Mouse (Mus musculus): Measurements from ENCODE around the gene Kat2b.
"Not testable (repeated sequence)": the region's sequence is repeated elsewhere in the genome, so short reads cannot be mapped to it uniquely, and the experiment has no call there.

Gene Kat2b

GRCm38 (mm10) chr17:53566161-53566918, at the start of gene Kat2b:
Kat2b (plus strand) TSS chr17:53566861.
- in situ Hi-C loops (cut with MboI; ENCODE audit: low pct_unique_long_range_greater_than_20kb in 1 of 2, low sequenced_read_pairs in 2 of 2, unreplicated experiment in 1 of 2): no loop called here

- in situ Hi-C loops (cut with MboI; ENCODE audit: low pct_unique_long_range_greater_than_20kb in 1 of 2, low sequenced_read_pairs in 2 of 2, unreplicated experiment in 1 of 2): loop anchor here (10.0 kb wide), 1 partner anchor 315 kb away; no protein-coding TSS in a partner anchor
These were observed 47.3 kb upstream of the Kat2b start for GRCm38 (mm10) chr17:53519364-53519763.

DNA sequence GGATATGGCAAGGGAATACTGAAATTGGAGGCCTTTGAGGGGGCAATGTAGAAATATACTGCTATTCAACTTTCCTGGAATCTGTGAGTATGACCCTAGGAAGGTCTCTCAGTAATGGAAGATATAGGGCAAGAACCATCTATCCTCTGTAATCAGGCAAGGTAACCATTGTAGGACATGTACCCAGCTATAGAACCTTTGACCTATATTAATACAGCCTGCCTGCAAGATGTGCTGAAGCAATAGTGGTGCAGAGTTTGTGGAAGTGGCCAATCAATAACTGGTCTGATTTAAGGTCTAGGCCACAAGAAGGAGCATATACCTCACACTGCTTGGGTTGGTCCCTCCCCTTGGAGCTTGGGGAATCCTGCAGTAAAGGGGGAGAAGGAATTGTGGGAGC, 46.2 kb upstream of the Kat2b start:
- in situ Hi-C loops (cut with MboI; ENCODE audit: low pct_unique_long_range_greater_than_20kb in 1 of 2, low sequenced_read_pairs in 2 of 2, unreplicated experiment in 1 of 2): no loop called here

GRCm38 (mm10) chr17:53528034-53528433, 38.6 kb upstream of the Kat2b start:
- in situ Hi-C loops (cut with MboI; ENCODE audit: low pct_unique_long_range_greater_than_20kb in 1 of 2, low sequenced_read_pairs in 2 of 2, unreplicated experiment in 1 of 2): no loop called here

- in situ Hi-C loops (cut with MboI; ENCODE audit: low pct_unique_long_range_greater_than_20kb in 1 of 2, low sequenced_read_pairs in 2 of 2, unreplicated experiment in 1 of 2): no loop called here
These were observed 35.5 kb upstream of the Kat2b start for GRCm38 (mm10) chr17:53531160-53531559.

GRCm38 (mm10) chr17:53532425-53532824, 34.2 kb upstream of the Kat2b start:
- in situ Hi-C loops (cut with MboI; ENCODE audit: low pct_unique_long_range_greater_than_20kb in 1 of 2, low sequenced_read_pairs in 2 of 2, unreplicated experiment in 1 of 2): no loop called here

DNA sequence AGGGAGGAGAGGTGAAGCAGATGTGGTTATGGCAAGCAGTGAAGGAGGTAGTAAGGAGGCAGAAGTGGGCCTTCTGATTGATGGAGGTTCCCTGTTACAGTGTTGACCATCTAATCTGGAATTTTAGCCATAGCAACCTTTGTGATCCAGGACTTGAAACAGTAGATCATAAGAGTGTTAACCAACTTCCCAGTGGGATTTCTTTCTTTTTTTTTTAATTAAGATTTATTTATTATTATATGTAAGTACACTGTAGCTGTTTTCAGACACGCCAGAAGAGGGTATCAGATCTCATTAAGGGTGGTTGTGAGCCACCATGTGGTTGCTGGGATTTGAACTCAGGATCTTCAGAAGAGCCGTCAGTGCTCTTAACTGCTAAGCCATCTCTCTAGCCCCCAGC, 27.3 kb upstream of the Kat2b start, which contains the start of gene Pp2d1:
Gene Pp2d1 (minus strand): TSS at position 101 of the 400 bp plus-strand sequence.
- in situ Hi-C loops (cut with MboI; ENCODE audit: low pct_unique_long_range_greater_than_20kb in 1 of 2, low sequenced_read_pairs in 2 of 2, unreplicated experiment in 1 of 2): not testable (repeated sequence)

GRCm38 (mm10) chr17:53542536-53542935, 24.1 kb upstream of the Kat2b start:
- in situ Hi-C loops (cut with MboI; ENCODE audit: low pct_unique_long_range_greater_than_20kb in 1 of 2, low sequenced_read_pairs in 2 of 2, unreplicated experiment in 1 of 2): no loop called here

DNA sequence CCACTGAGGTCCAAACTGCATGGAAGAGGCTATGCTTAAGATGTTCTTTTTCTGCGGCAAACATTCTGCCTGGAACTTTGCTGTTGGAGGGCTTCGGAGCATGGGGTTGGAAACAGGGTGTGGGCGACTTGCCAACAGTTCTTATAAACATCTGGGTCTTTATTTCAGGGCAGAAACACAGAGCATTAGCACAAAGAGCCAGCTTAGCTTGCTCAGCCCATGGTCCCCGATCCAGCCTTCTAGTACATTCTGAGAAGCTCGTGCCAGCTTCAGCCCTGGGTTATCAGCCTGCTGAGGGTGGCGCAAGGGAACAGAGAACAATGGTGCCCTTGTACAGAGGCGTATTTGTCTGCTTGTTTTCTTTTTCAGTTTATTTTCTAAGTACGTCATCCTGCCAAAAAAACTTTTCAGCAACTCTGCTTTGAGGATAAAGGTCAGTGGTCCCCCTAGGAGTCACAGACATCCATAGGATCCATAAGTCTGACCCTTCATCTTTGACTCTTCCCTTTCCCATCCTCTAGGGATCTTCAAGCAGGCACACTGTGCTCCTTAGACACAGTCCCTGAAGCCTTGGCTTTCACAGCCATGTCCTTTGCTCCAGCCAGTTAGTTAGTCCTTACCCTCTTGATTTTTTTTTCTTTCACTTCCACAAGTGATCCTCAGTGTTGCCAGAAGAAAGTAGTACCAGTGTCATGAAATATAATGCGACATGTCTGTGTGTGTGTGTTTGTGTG, 22.9 kb upstream of the Kat2b start:
- in situ Hi-C loops (cut with MboI; ENCODE audit: low pct_unique_long_range_greater_than_20kb in 1 of 2, low sequenced_read_pairs in 2 of 2, unreplicated experiment in 1 of 2): no loop called here

DNA sequence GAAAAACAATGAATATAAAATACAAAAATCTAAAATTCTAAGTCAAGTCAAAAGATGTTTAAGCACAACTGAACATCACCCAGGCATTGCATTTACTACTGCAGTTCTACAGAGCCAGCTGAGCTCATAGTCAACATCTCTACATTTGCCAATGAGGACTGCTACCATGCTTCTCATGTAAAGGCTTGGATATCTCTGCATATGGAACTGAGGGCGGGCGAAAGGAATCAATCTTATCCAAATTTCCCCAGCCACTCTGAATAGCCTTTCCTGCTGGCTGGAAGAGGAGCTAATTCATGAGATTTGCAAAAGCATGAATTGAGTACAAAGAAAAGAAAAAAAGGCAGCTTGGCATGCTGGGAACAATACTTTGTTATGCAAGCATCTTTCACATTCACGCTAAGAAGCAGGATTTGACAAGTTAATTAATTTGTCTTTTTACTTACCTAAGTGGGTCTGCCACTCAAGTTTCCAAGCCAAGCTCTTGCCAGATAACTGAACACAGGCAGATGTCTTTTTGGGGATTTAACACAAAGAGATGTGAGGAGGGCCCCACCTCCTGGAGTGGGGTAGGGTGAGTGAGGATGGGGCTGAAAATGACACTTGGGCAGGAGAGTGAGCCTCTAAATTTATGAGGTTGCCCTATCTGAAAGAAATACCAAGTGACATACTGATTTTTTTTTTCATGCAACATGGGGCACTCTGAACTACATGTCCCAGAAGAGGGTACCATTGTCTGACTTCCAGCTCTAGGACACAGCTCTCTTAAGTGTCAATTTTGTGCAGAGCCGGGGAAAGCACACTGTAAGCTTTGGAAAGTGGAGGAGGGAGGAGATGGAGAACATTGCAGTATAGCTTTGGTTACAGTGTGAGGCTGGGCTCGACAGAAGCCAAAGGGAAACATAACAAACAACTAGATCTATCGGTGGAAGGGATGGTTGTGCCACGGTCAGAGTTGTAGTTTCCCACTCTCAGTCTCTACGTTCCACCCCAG, 15.1 kb upstream of the Kat2b start:
- in situ Hi-C loops (cut with MboI; ENCODE audit: low pct_unique_long_range_greater_than_20kb in 1 of 2, low sequenced_read_pairs in 2 of 2, unreplicated experiment in 1 of 2): no loop called here

GRCm38 (mm10) chr17:53554088-53554487, 12.6 kb upstream of the Kat2b start:
- in situ Hi-C loops (cut with MboI; ENCODE audit: low pct_unique_long_range_greater_than_20kb in 1 of 2, low sequenced_read_pairs in 2 of 2, unreplicated experiment in 1 of 2): no loop called here

GRCm38 (mm10) chr17:53554813-53555212, 11.8 kb upstream of the Kat2b start:
- in situ Hi-C loops (cut with MboI; ENCODE audit: low pct_unique_long_range_greater_than_20kb in 1 of 2, low sequenced_read_pairs in 2 of 2, unreplicated experiment in 1 of 2): no loop called here

DNA sequence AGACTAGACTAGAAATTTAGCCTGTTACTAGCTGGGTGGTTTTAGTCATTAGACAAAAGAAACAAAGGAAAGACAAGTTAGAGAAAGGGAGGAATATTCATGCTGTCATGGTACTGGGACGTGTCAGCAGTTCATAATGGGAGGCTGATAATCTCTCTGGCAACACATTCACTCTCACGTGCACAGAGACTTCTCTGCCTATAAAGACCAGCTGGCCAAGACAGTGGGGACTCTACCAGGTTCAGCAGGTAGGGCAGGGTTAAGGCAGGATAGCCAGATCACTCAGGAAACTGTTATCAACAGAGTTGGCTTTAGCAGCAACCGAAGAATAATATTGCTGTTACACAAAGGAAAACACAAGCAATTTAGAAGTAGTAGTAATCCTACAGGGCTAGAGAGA, 9.2 kb upstream of the Kat2b start:
- in situ Hi-C loops (cut with MboI; ENCODE audit: low pct_unique_long_range_greater_than_20kb in 1 of 2, low sequenced_read_pairs in 2 of 2, unreplicated experiment in 1 of 2): no loop called here

DNA sequence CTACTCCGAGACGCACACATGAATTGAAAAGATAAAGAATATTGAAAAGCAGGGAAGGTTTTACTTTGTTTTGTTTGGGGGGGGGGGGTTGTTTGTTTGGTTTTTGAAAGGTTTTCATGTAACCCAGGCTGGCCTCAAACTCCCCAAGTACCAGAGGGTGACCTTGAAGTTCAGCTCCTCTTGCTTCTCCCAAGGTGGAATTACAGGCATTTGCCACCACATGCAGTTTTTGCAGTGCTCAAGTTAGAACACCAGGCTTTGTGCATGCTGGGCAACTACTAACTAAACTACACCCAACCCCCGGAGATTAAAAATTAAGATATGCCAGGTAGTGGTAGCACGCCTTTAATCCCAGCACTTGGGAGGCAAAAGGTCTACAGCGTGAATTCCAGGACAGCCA, 7.0 kb upstream of the Kat2b start:
- in situ Hi-C loops (cut with MboI; ENCODE audit: low pct_unique_long_range_greater_than_20kb in 1 of 2, low sequenced_read_pairs in 2 of 2, unreplicated experiment in 1 of 2): no loop called here

DNA sequence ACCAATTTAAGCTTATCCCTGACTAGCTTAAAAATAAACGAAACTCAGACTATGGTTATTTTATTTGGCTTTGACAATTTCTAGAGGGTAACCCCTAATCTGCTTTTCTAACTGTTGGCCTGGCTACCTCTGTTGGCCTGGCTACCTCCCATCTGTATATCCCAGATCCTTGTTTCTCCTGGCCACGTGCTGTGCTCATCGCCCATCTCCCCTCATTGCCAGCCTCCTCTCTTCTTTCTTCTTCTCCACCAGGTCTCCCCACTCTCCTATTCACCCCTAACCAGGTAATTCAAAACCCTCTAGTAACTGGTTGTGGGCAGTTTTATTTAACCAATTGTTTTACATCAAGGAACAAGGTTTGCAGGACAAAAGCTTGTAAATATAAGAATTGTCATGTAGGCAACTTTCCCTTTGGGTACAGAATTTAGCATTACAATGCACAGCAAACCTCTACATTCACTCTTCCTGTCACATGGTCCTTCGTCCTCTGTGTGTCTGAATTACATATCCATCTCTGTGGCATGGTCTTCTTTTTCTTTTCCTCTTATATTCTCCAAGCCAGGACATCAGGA, 5.1 kb upstream of the Kat2b start:
- in situ Hi-C loops (cut with MboI; ENCODE audit: low pct_unique_long_range_greater_than_20kb in 1 of 2, low sequenced_read_pairs in 2 of 2, unreplicated experiment in 1 of 2): no loop called here

GRCm38 (mm10) chr17:53564837-53565236, 1.8 kb upstream of the Kat2b start:
- in situ Hi-C loops (cut with MboI; ENCODE audit: low pct_unique_long_range_greater_than_20kb in 1 of 2, low sequenced_read_pairs in 2 of 2, unreplicated experiment in 1 of 2): no loop called here

DNA sequence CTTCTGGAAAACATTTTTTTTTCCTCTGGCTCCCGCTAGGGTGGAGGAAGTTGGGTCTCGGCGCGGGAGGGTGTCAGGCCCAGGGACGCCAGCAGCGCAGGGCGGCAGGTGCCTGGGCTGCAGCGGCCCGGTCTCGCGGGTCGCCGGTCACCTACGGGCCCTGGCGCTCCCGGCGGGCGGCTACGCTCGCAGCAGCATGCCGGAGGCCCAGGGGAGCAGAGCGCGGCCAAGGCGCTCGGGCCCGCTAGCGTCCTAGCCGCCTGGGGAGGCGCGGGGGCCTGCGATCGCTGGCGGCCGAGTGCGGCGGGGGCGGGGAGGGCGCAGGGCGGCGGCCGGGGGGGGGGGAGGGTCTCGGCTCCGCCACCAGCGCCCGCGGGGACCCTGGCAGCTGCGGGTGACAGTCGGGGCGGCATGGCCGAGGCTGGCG, 271 bp downstream of the Kat2b start:
- in situ Hi-C loops (cut with MboI; ENCODE audit: low pct_unique_long_range_greater_than_20kb in 1 of 2, low sequenced_read_pairs in 2 of 2, unreplicated experiment in 1 of 2): no loop called here

DNA sequence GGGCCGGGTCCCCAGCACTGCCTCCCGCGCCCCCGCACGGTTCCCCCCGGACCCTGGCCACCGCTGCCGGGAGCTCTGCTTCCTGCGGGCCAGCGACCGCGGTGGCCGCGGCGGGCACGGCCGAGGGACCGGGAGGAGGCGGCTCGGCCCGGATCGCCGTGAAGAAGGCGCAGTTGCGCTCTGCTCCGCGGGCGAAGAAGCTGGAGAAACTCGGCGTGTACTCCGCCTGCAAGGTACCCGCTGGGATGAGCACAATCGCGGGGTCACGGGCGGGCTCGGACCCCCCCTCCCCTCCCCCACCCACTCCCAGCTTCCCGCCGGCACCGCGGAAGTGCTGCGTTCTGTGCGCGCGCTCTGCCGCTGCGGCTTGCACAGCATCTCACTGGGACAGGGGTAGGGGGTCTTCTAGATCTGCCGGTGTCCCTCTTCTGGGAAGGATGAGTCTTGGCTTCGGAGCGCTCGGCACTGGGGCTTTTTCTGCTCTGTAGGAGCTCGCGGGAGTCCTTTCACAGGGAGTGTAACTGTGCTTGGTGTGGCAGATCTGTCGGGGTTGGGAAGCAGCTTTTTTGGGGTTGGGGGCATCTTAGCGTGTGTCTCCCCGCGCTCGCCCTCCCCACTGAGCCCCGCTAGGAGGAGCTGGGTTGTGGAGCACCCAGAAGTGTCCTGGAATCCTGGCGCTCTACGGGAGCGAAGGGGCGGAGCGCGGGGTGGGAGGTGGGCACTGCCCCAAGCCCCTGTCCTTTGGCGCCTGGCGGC, 863 bp downstream of the Kat2b start:
- in situ Hi-C loops (cut with MboI; ENCODE audit: low pct_unique_long_range_greater_than_20kb in 1 of 2, low sequenced_read_pairs in 2 of 2, unreplicated experiment in 1 of 2): no loop called here
